Mouse (Mus musculus) MN1 (cell line): ENCODE measurements around the gene Tmed9.
"Not testable (repeated sequence)": the region's sequence is repeated elsewhere in the genome, so short reads cannot be mapped to it uniquely, and the experiment has no call there.

Source experiments
- DNase-seq: peaks from one replicate; pipeline ENCODE4 v3.0.0-alpha.2; 2016; ENCODE audit warnings: low spot score

The Tmed9 gene

DNA sequence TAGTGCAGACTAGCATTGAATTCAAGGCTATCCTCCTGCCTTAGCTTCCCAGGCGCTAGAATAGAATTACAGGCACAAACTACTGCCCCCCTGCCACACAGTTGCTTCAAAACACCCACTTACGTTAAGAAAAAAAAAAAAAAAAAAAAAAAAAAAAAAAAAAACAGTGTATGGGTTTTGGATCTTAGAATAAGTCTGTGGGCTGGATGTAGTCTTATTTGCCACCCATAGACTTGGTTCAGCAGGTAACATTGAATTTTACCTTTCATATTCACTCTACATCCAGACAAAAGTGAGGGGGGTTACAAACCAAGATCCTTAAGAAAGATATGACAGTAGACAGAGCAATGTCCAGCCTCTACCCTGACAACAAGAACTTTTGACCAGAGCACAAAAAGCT, 5.6 kb upstream of the Tmed9 start:
- DNase-seq, result no peak

DNA sequence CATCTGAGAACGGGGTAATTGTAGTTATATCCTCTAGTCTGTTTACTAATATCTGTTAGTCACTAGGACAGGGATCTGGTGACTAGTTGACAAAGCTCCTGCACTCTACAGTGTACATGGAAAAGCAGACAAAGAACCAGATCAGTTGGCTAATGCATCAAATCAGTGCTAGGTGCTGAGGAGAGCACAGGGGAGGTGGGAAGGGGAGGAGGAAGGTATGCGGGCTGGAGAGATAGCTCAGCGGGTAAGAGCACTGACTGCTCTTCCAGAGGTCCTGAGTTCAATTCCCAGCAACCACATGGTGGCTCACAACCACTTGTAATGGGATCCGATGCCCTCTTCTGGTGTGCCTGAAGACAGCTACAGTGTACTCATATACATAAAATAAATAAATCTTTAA, 5.0 kb upstream of the Tmed9 start:
- not testable (repeated sequence) for DNase-seq

DNA sequence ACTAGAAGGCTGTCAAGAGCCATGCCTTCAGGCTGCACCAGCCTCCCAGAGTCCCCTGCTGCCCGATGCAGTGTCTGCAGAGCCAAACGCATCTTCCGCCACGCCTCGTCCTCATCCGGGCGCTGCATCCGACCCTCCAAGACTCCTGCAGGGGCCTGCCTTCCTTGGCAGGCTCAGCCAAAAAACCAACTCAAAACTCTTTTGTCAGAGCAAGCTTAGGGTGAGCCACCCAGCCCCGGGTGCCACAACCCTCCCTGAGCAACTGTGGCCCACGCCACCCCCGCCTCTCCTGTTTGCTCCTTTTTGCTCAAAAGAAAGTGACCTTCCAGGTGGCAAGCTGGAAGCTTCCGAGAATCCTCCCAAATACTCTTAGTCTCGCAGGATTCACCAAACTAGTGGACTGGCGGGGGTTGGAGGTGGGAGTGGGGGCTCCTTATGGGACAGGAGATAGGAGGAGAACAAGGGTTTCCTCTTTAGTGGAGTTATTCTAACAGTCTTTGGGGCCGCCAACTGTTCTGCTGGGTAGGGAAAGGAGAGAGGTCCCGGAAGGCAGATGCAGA, 3.7 kb upstream of the Tmed9 start:
- peak; percentile 43 for DNase-seq

DNA sequence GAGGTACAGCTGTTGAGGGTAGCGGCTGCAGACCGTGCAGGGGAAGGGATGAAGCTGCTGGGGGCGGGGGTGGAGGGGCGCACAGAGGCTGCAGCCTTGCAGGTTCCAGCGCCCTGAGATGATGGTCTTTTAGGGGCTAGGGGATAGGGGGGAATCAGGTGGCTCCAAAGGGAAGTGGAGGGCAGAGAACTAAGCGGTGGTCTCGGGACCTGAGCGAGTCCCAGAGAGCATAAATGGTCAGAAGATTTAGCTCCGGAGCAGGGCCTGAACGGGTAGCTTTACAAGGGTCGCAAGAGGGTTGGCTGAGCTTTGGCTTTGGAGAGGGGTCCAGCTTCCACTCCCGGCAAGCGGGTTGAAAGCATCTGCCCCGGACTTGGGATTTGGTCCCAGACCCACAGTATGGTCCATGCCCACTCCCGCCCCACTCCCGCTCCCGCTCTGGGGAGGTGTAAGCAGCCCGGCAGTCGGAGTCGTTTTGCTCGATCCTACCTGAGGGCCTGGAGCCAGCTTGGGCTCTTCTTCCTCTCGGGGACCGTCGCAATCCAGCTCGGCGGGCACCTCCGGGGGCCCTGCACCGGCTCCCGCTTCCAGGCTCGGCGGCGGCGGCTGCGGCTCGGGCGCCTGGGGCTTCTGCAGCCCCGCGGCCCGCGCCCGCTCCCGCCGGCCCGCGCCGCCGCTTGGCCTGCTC, 3.1 kb upstream of the Tmed9 start:
- peak; percentile 46 for DNase-seq

DNA sequence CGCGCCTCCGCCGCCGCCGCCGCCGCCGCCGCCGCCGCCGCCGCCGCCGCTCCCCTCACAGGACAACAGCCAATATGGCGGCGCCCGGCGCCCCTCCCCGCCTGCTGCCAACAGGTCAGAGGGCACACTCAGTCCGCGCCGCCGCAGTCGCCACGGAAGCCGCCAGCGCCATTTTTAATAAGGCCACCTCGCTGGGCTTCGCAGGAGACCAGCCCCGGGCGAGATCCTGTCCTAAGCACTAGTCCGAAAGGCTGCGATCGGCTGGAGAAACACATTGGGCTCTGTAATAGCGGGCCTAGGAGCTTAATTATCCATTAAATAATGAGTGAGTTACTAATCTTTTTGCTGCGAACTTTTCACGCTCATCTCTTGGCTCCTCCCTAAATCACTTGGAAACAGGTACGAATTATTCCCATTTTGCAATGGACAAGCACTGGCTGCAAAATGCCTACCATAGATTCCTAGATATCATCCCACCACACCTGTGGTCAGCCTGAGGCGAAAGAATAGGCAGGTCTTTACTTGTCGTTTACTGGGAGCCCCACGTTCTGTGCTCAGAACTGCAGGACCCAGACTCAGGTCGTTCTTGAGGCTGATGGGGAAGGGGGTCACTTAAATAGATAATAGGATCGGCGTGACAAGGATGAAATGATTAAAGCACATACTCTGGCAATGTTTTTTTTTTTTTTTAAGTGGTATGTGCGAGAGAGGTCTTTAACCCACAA, 2.3 kb upstream of the Tmed9 start, which contains the start of gene Fam193b:
Fam193b (minus strand) TSS at position 94 of the 725 bp plus-strand sequence.
- DNase-seq, result peak; percentile 97

DNA sequence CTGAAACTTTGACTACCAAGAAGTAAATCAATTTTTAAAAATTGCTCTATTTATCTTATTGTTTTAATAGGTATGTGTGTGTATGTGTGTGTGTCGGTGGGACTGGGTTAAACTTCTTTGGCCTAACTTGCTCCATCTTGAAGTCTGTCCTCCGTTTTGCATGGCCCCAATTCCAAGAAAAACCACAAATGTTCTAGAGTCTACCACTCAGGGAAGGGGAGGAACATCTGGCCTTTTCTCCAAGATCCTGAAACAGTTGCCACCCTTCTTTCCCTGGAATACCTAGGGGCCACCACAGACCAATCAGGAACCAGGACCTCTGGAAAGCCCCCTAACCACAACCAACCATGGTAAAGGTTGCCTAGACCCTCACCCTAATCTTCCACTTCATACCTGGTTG, 1.6 kb upstream of the Tmed9 start:
- no peak for DNase-seq

DNA sequence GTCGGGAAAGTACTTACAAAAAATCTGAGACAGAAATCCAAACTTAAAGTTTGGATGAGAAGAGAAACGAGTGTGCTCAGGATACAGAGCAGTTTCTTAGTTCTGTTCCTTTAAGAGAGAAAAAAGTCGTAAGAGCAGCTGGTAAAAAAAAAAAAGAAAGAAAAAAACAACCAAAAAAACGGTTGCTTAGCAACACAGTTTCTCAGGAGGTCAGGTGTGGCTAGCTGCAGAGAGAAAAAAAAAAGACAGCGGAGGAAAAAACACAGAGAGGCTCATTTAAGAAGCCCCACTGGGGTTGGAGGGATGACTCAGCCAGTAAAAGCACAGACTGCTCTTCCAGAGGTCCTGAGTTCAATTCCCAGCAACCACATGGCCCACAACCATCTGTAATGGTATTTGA, 789 bp downstream of the Tmed9 start:
- peak; percentile 47 for DNase-seq

DNA sequence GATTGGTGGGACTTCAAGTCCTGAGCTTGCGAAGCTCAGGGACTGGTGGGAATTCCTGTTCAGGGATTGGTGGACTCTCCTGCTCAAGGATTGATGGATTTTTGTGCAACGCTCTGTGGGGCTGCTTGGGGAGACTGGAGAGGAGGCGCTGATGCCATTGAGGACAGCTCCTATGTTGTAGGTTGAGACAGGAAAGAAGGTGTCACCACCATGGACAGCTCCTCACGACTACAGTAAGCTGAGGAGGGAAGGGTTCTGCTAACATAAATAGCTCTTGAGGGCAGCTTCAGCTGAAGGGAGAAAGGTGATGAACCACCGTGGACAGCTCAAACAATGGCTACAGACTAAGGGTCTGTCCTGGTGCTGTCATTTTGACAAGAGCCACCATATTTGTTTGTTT, 2.4 kb downstream of the Tmed9 start:
- DNase-seq, result no peak

DNA sequence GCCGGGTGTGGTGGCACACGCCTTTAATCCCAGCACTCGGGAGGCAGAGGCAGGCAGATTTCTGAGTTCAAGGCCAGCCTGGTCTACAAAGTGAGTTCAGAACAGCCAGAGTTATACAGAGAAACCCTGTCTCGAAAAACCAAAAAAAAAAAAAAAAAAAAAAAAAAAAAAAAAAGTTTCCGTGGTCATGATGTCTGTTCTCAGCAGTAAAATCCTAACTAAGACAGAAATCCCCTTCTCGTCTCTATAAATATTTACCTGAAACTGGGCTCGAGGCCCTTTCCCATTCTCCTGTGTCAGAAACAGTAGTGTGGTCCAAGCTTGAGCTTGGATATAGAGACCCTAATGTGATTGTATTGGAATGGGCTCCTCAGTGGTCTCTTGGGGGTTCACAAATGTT, 3.3 kb downstream of the Tmed9 start:
- DNase-seq, result not testable (repeated sequence)

DNA sequence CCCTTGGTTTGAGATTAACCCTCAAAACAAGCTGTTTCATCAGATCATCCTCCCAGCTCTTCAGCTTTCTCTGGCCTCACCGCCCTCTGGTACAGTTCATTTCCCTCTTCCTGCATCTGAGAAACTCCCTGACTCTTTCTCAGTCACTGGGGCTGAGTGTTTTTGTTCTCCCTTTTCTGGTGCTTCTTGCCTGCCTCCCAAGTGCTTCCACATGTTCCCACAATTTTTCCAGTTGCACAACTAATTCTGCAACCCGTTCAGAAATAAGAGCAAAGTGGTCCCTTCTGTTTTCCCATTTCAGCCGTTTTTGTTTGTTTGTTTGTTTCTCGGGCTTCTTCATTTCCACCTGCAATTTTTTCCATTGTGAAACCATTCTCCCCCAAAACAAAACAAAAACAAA, 4.6 kb downstream of the Tmed9 start:
- DNase-seq, result no peak

DNA sequence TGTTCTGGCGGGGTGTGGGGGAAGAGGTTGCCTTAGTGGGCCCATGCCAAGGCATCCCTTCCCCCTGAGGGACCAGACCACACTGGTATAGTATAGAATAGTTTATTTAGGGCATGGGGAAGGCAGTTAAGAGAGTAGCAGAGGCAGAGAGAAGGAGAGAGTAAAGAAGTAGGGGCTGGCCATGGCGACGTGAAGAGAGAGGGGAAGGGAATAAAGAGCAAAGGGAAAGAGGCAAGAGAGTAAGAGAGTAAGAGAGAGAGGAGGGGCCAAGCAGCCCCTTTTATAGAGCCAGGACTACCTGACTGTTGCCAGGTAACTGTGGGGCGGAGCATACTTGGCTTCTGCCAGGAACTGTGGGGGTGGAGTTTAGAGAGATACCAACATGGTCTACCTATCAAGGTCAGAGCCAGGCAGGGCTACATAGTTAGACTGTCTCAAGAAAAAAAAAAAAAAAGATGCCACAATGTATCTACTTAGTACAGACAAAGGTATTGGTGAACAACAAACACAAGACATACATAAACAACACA, 18.5 kb downstream of the Tmed9 start:
- DNase-seq, result no peak

DNA sequence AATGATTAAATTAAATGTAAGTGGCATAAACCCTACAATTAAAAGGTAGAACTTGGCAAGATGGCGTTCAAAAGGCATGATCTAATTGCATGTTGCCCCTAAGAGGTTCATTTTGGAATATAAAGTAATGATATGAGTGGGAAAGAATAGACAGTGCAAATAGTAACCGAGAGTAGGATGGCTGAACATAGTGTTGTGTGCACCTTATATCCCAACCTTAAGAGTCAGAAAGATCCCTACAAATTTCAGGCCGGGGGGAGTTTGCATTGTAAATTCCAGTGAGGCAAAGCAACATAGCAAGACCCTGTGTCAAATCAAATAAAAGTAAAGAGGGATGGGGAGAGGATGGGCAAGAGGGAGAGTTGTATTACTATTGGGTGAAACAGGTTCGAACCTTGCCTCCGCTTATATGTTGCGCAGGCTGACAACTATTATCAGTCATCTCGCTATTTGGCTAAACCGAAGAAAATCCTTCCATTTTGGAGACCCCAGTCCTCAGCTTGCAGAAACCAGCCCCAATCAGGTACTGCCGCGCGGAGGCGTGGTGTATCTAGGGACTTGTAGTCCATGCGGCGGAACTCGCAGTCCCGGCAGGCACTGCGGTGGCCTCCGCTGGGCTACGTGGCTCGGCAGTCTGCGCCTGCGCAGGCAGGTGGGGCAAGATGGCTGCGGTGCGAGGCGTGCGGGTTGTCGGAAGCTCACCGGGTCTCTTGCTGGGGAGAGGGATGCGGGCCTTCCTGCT, 19.2 kb downstream of the Tmed9 start:
- peak; percentile 95 for DNase-seq

DNA sequence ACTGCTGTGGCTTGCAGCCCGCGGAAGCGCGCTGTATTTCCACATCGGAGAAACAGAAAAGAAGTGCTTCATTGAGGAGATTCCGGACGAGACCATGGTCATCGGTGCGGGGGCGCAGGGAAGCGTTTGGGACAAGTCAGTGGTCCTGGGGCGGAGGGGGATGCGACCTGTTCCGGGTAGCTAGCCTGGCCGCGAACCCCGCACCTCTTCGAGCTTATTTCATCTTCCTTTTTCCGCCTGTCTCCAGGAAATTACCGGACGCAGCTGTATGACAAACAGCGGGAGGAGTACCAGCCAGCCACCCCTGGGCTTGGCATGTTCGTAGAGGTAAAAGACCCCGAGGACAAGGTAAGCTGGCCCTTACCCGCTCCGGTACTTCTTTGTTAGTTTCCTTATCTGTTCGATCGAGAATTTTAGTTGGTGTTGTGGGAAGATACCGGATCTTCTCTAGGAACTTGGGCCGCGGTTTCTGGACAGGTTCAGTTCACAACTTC, 19.8 kb downstream of the Tmed9 start:
- no peak for DNase-seq

DNA sequence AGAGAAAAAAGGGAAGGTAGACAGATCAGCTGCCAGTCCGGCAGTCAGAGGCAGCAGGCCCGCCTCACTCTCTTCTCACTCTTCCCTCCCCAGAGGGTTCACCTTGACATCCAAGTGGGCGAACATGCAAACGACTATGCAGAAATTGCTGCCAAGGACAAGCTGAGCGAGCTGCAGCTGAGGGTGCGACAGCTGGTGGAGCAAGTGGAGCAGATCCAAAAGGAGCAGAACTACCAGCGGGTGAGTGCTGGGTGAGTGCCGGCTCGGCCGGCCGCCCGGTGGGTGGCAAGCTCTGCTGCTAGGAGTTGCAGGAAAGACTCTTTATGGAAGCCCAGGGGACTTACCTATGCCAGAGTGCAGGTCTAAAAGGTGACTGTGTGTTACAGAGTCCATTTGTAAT, 21.8 kb downstream of the Tmed9 start:
- no peak for DNase-seq

DNA sequence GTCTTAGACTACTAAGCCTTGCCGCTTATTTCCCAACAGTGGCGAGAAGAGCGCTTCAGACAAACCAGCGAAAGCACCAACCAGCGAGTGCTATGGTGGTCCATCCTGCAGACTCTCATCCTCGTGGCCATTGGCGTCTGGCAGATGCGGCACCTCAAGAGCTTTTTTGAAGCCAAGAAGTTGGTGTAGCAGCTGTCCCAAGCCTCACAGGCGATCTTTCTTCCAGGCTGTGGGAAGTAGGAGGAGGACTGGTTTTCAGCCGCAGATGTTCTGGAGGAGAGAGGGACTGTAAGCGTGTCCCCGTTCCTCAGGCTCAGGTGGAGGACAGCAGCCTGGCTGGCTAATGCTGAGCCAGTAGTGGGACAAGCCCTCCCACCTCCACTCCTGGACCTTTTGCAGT, 23.3 kb downstream of the Tmed9 start:
- no peak for DNase-seq

DNA sequence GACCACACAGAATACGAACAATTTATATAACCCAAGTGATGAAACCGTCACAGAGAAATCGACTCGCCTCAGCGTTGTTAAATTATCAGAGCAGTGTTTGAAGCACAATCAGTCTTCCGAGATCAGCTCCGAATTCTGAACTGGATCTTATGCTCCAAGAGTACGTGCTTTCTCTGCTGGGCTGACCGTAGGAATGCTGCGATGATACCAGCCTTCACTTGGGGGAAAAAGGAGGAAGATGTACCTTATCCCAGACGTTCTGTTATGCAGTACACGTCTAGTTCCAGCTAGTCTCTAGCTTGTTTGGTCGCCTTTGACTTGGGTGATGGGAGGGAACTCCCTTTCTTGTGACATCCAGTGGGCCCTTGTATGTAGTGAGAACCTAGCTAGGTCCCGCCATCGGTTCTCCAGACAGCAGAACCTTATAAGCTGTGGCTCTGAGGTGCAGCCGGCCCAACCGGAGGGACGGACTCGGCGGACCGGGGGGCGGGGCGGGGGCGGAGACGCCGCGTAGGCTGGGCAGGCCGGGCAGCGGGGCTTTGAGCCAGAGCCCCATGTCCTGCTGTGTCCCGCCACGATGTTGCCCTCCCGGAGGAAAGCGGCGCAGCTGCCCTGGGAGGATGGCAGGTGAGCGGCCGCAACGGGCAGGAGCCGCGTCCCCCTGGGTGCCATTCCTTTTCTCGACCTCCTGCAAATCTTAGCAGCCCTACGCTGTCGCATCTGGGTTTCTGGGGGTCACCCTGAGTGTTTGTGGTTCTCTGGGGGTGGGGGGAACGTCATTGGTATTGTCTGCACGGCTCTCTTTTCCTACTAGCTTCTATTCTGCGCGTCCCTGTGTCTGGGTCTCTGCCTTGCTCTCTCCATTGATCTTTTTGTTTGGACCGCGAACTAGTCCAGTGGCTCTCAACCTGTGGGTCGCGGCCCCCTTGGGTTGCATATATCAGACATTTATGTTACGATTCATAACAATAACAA, 26.3 kb downstream of the Tmed9 start, which contains the start of gene B4galt7:
B4galt7 (plus strand) TSS at position 331 of the 975 bp plus-strand sequence.
- DNase-seq, result peak; percentile 85

DNA sequence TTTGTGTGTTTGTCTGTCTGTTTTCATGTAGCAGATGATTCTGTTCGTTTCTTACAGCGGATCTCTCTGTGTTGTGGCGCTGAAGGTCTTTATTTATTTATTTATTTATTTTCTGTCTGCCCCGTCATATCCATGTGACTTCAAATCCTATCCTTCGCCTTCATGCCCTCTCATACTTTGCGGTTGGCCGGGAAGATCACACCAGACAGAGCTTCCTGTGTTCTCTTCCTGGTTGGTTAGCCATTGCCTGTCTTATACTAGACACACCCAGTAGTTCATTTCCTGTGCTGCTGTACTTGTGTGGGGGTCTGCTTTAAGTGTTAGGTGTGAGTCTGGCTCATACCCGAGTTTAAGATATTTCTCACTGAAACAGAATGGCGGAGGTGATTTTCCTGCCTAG, 27.1 kb downstream of the Tmed9 start:
- peak; percentile 68 for DNase-seq

DNA sequence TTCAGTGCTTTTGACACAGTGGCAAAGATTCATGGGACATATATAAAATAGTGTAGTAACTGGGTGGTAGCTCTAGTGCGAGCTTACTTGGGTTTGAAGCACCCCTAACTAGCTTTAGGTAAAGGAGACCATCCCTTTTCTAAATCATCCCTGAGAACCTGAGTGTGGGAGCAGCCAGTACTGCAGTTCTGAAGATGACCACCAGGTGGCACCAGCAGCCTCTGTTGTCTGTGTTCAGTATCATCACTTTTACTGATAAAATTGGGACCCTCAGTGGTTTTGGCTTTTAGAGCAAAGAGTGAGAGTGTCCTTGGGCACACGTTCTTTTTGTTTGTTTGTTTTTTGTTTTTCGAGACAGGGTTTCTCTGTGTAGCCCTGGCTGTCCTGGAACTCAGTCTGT, 28.1 kb downstream of the Tmed9 start:
- DNase-seq, result peak; percentile 84

DNA sequence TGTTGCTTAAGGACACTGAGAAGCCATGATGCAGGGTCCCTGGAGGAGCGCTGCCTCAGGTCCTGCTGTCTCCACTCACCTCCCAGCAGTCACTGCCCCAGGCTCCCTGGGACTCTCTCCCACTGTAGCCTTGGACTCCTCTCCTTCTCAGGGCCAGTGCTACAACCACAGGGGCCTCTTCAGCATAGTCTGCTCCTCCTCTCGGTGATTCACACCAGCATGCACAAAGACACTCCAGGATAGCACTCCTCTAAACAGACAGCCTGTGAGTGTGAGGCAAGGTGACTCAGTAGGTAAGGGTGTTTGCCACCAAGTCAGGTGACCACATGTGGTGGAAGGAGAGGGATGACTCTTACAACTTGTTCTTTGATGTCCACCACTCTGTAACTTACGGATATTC, 31.1 kb downstream of the Tmed9 start:
- no peak for DNase-seq

DNA sequence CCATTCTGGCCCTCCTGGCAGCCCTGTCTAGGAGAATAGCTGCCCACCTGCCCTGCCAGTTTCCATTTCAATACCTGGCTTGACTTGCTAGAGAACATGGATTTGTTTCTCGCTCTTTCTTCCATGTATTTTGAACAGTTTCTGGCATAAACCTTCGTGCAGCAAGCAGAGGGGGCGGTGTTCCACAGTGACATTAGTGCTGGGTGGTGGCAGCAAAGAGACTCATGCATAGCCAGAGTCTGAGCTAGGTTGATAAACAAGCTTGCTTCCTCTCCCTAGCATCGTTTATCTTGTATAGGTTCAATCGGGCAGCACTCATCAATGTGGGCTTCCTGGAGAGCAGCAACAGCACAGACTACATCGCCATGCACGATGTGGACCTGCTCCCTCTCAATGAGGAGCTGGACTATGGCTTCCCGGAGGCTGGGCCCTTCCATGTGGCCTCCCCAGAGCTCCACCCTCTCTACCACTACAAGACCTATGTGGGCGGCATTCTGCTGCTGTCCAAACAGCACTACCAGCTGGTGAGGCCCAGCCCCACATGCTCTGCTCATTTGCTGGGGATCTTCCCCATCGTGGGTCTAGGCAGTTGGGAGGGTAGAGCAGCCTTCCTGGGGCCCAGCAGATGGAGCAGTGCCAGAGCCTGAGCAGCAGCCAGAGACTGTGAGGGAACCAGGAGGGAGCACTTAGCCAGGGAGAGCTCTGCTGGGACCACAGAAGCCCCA, 33.5 kb downstream of the Tmed9 start:
- DNase-seq, result peak; percentile 80
